ENCODE assay signal across 9 mouse cellular contexts in genomic region chr10:75556026-75556425, GRCm38 (mm10). TPM values are rescaled to one million over a fixed set of nuclear protein-coding genes. Genes with fewer than 3 reads are reported as not detected.
DNase-seq lines count a peak whose midpoint lies in the region; ATAC-seq and TF ChIP-seq lines count a peak whose summit lies in the region.
"Had no signal": no experiment of that assay in that cellular context is flagged by ENCODE, and none has a peak within 500 bp of the region (broad histone marks: within the 10 kb centered on the region; RNA-seq: fewer than 3 reads in every experiment).

No protein-coding gene starts in this region.

- H3K9me3 ChIP-seq in heart, embryonic 12.5 days (replicated peaks), result no peaks in the 10 kb centered on the region

- no peak for ATAC-seq in heart, embryonic 12.5 days (ENCODE audit: insufficient number of reproducible peaks, low FRiP score)
- ATAC-seq in CD4-positive, CD25-positive, alpha-beta regulatory T cell, adult 4 months, result no peak

- H3K27me3 ChIP-seq in heart, embryonic 12.5 days (replicated peaks), result peaks cover 35% of the 10 kb centered on the region

- 36% methylated on average over 9 of the region's 9 CpGs for WGBS in heart, embryonic 12.5 days

- peaks cover 36% of the 10 kb centered on the region for H3K4me1 ChIP-seq in heart, embryonic 12.5 days (replicated peaks)

- intact Hi-C loops in left cerebral cortex, adult 2 months (cut with DNase I), result no loop called here

- 0 out of 2 replicates have a peak overlapping the region, but pooled peaks have one; percentile 31 for H3K27ac ChIP-seq in heart, embryonic 12.5 days (ENCODE audit: poor library complexity, severe bottlenecking)
- H3K27ac ChIP-seq in left cerebral cortex, adult 2 months, result peak overlapping the region; percentile 74

- no peak for DNase-seq in heart, adult 8-10 months (ENCODE audit: low spot score)
- peak; percentile 68 for DNase-seq in brain, embryonic 18.5 days (ENCODE audit: low read depth, low spot score)
- DNase-seq in frontal cortex, adult 2 months (ENCODE audit: extremely low spot score in 1 of 2, low spot score in 1 of 2), result peak; percentile 75 to 77
- DNase-seq in left cerebral cortex, adult 2 months (ENCODE audit: extremely low spot score in 1 of 2, low spot score in 2 of 2), result peak; percentile 46 to 74
- DNase-seq in retina, embryonic 14.5 days (ENCODE audit: low spot score), result peak; percentile 71
- no peak for DNase-seq in yolk sac, embryonic 10.5 days (ENCODE audit: low spot score)

- peak overlapping the region; percentile 16 for H3K4me2 ChIP-seq in heart, embryonic 12.5 days

- no peak for TF ChIP-seq CTCF in left cerebral cortex, adult 2 months (IDR thresholded peaks at IDR 0.05)

- H3K4me3 ChIP-seq in heart, embryonic 12.5 days, result no peak overlapping the region
- no peak overlapping the region for H3K4me3 ChIP-seq in left cerebral cortex, adult 2 months
- H3K4me3 ChIP-seq: myocyte had no signal

- H3K36me3 ChIP-seq in heart, embryonic 12.5 days, result no peaks in the 10 kb centered on the region

- no peak overlapping the region for H3K9ac ChIP-seq in heart, embryonic 12.5 days

RNA-seq across cellular contexts. Expression of gene Lrrc75b, which starts 4.1 kb away (rescaled TPM):
- 1.4 and 1.6 TPM in 2 replicates for polyA plus RNA-seq in heart, embryonic 12.5 days (2016; fragmentation: Nextera tagmentation; extraction: Ambion mirVana)
- 1 to 10 TPM in 2 of 4 experiments, under 1 TPM in 2; 0.79 to 1.6 (median 0.97) TPM for total RNA-seq in heart, adult 8-10 months (2022)
- polyA plus RNA-seq in frontal cortex, adult 2 months (2012; rRNA removed), result 8.4 and 8.7 TPM in 2 replicates
- total RNA-seq in left cerebral cortex, adult 2 months (2021), result 1 to 10 TPM; 9.4 to 9.9 TPM
- under 1 TPM in 1 of 2 experiments, not detected in 1; 0.40 TPM for polyA plus RNA-seq in CD4-positive, CD25-positive, alpha-beta regulatory T cell, adult 4 months (2017; shearing (Covaris generic))

RNA-seq across cellular contexts. Expression of gene Ggt1, which starts 5.4 kb away (rescaled TPM):
- polyA plus RNA-seq in heart, embryonic 12.5 days (2016; fragmentation: Nextera tagmentation; extraction: Ambion mirVana), result 0.34 and 0.49 TPM in 2 replicates
- total RNA-seq in heart, adult 8-10 months (2022), result not detected
- 4.2 and 4.8 TPM in 2 replicates for polyA plus RNA-seq in frontal cortex, adult 2 months (2012; rRNA removed)
- 1 to 10 TPM; 3.2 to 4.1 TPM for total RNA-seq in left cerebral cortex, adult 2 months (2021)
- 1 to 10 TPM; 2.8 to 4.0 TPM for polyA plus RNA-seq in CD4-positive, CD25-positive, alpha-beta regulatory T cell, adult 4 months (2017; shearing (Covaris generic))

RNA-seq across cellular contexts. Expression of gene Ggt5, which starts 33.1 kb away (rescaled TPM):
- polyA plus RNA-seq in heart, embryonic 12.5 days (2016; fragmentation: Nextera tagmentation; extraction: Ambion mirVana), result 6.1 and 7.7 TPM in 2 replicates
- 1 to 10 TPM; 3.4 to 4.9 (median 4.9) TPM for total RNA-seq in heart, adult 8-10 months (2022)
- 3.2 and 4.7 TPM in 2 replicates for polyA plus RNA-seq in frontal cortex, adult 2 months (2012; rRNA removed)
- 1 to 10 TPM; 2.7 to 3.8 TPM for total RNA-seq in left cerebral cortex, adult 2 months (2021)
- polyA plus RNA-seq in CD4-positive, CD25-positive, alpha-beta regulatory T cell, adult 4 months (2017; shearing (Covaris generic)), result under 1 TPM; 0.27 to 0.76 TPM

RNA-seq across cellular contexts. Expression of gene Gucd1, which starts 38.3 kb away (rescaled TPM):
- polyA plus RNA-seq in heart, embryonic 12.5 days (2016; fragmentation: Nextera tagmentation; extraction: Ambion mirVana), result 26.8 and 27.9 TPM in 2 replicates
- total RNA-seq in heart, adult 8-10 months (2022), result 10 to 100 TPM; 34.0 to 37.2 (median 36.1) TPM
- polyA plus RNA-seq in frontal cortex, adult 2 months (2012; rRNA removed), result 15.9 and 17.2 TPM in 2 replicates
- 10 to 100 TPM; 16.8 to 18.1 TPM for total RNA-seq in left cerebral cortex, adult 2 months (2021)
- polyA plus RNA-seq in CD4-positive, CD25-positive, alpha-beta regulatory T cell, adult 4 months (2017; shearing (Covaris generic)), result 10 to 100 TPM; 16.2 to 23.0 TPM

RNA-seq across cellular contexts. Expression of gene Snrpd3, which starts 38.7 kb away (rescaled TPM):
- polyA plus RNA-seq in heart, embryonic 12.5 days (2016; fragmentation: Nextera tagmentation; extraction: Ambion mirVana), result 105 and 106 TPM in 2 replicates
- 10 to 100 TPM; 64.0 to 72.6 (median 68.3) TPM for total RNA-seq in heart, adult 8-10 months (2022)
- polyA plus RNA-seq in frontal cortex, adult 2 months (2012; rRNA removed), result 33.8 and 34.6 TPM in 2 replicates
- 10 to 100 TPM; 65.4 to 73.4 TPM for total RNA-seq in left cerebral cortex, adult 2 months (2021)
- 100 to 1,000 TPM; 103 to 218 TPM for polyA plus RNA-seq in CD4-positive, CD25-positive, alpha-beta regulatory T cell, adult 4 months (2017; shearing (Covaris generic))

Comparison
In these comparisons a context has a peak if more than half of its experiments do, and no peak if none do; other contexts are left out.
1. DNase-seq: peak in brain, embryonic 18.5 days (single experiment), frontal cortex, adult 2 months (2 of 2), left cerebral cortex, adult 2 months (2 of 2) and retina, embryonic 14.5 days (single experiment); none in heart, adult 8-10 months (single experiment) and yolk sac, embryonic 10.5 days (single experiment).